Mouse (Mus musculus): ENCODE measurements around the gene Rab5b. TPM values are rescaled to one million over a fixed set of nuclear protein-coding genes. Genes with fewer than 3 reads are reported as not detected.
A peak's percentile ranks its signal among the peaks of the same experiment; 100 is the strongest.

Rab5b gene
- polyA plus RNA-seq, 1 experiment from 2014 or later = 79.1 TPM

- Histone ChIP-seq H3K36me3 (ENCODE audit: control insufficient read depth, insufficient read depth, low read length) (peaks cover 5% of the 10 kb centered on the region; the same call in 1 of the 2 replicates), H3K27me3 (ENCODE audit: control insufficient read depth, insufficient read depth, low read length) (no peaks in the 10 kb centered on the region), H3K4me2 (ENCODE audit: low read depth, low read length, severe bottlenecking) (peak within 1 kb of the TSS; percentile 71), H3K9ac (ENCODE audit: low read length) (peak within 1 kb of the TSS; percentile 74), H3K4me1 (replicated peaks; ENCODE audit: control insufficient read depth, insufficient read depth, low read length) (peaks cover 3% of the 10 kb centered on the region; the same call in 1 of the 2 replicates), H3K4me3 (ENCODE audit: low read depth, low read length) (peak within 1 kb of the TSS; percentile 57), H3K9me3 (ENCODE audit: control insufficient read depth, low read length) (no peaks in the 10 kb centered on the region), H3K27ac (ENCODE audit: low read depth, low read length) (peak within 1 kb of the TSS; percentile 87)
- no peak for DNase-seq (ENCODE audit: low spot score)
- WGBS = 23% methylated on average over 4 of the region's 4 CpGs
- no peak for ATAC-seq (replicated peaks; ENCODE audit: low FRiP score)
These were observed 7.8 kb upstream of the Rab5b start, which contains the start of gene Pmel for GRCm38 (mm10) chr10:128703895-128704294. Gene Pmel, plus strand, starts transcription at chr10:128704195.

GRCm38 (mm10) chr10:128702328-128703007 is 6.4 kb upstream of the Rab5b start:
- 86% methylated on average over 6 of the region's 6 CpGs for WGBS
- Histone ChIP-seq H3K9me3 (ENCODE audit: control insufficient read depth, low read length) (no peaks in the 10 kb centered on the region), H3K27me3 (ENCODE audit: control insufficient read depth, insufficient read depth, low read length) (no peaks in the 10 kb centered on the region), H3K9ac (ENCODE audit: low read length) (no peak overlapping the region), H3K27ac (ENCODE audit: low read depth, low read length) (no peak overlapping the region), H3K4me3 (ENCODE audit: low read depth, low read length) (no peak overlapping the region), H3K4me1 (replicated peaks; ENCODE audit: control insufficient read depth, insufficient read depth, low read length) (peaks cover 3% of the 10 kb centered on the region; the same call in 1 of the 2 replicates), H3K4me2 (ENCODE audit: low read depth, low read length, severe bottlenecking) (no peak overlapping the region), H3K36me3 (ENCODE audit: control insufficient read depth, insufficient read depth, low read length) (peaks cover 5% of the 10 kb centered on the region; the same call in 1 of the 2 replicates)
- DNase-seq (ENCODE audit: low spot score) = no peak
- ATAC-seq (replicated peaks; ENCODE audit: low FRiP score) = no peak

- DNase-seq (ENCODE audit: low spot score) (no peak), ATAC-seq (replicated peaks; ENCODE audit: low FRiP score) (no peak)
- Histone ChIP-seq H3K4me3 (ENCODE audit: low read depth, low read length) (no peak overlapping the region), H3K27me3 (ENCODE audit: control insufficient read depth, insufficient read depth, low read length) (no peaks in the 10 kb centered on the region), H3K36me3 (ENCODE audit: control insufficient read depth, insufficient read depth, low read length) (peaks cover 5% of the 10 kb centered on the region; the same call in 1 of the 2 replicates), H3K9ac (ENCODE audit: low read length) (no peak overlapping the region), H3K4me1 (replicated peaks; ENCODE audit: control insufficient read depth, insufficient read depth, low read length) (peaks cover 3% of the 10 kb centered on the region; the same call in 1 of the 2 replicates), H3K4me2 (ENCODE audit: low read depth, low read length, severe bottlenecking) (no peak overlapping the region), H3K27ac (ENCODE audit: low read depth, low read length) (no peak overlapping the region), H3K9me3 (ENCODE audit: control insufficient read depth, low read length) (no peaks in the 10 kb centered on the region)
- WGBS = 92% methylated on average over 5 of the region's 5 CpGs
These were observed 4.6 kb upstream of the Rab5b start for GRCm38 (mm10) chr10:128700712-128701111.

- DNase-seq (ENCODE audit: low spot score) (no peak), ATAC-seq (replicated peaks; ENCODE audit: low FRiP score) (no peak)
- H3K4me2 ChIP-seq (ENCODE audit: low read depth, low read length, severe bottlenecking) = no peak overlapping the region
- H3K9ac ChIP-seq (ENCODE audit: low read length) = no peak overlapping the region
- 82% methylated on average over 11 of the region's 11 CpGs for WGBS
- H3K4me1 ChIP-seq (replicated peaks; ENCODE audit: control insufficient read depth, insufficient read depth, low read length) = no peaks in the 10 kb centered on the region; the same call in 1 of the 2 replicates
- H3K36me3 ChIP-seq (ENCODE audit: control insufficient read depth, insufficient read depth, low read length) = peaks cover 5% of the 10 kb centered on the region; the same call in 1 of the 2 replicates
- H3K27me3 ChIP-seq (ENCODE audit: control insufficient read depth, insufficient read depth, low read length) = no peaks in the 10 kb centered on the region
- no peaks in the 10 kb centered on the region for H3K9me3 ChIP-seq (ENCODE audit: control insufficient read depth, low read length)
- no peak overlapping the region for H3K27ac ChIP-seq (ENCODE audit: low read depth, low read length)
- H3K4me3 ChIP-seq (ENCODE audit: low read depth, low read length) = no peak overlapping the region
These were observed 3.5 kb upstream of the Rab5b start for GRCm38 (mm10) chr10:128699611-128700010.

GRCm38 (mm10) chr10:128699006-128699405 is 2.9 kb upstream of the Rab5b start:
- H3K4me1 ChIP-seq (replicated peaks; ENCODE audit: control insufficient read depth, insufficient read depth, low read length) = no peaks in the 10 kb centered on the region; the same call in 1 of the 2 replicates
- H3K9ac ChIP-seq (ENCODE audit: low read length) = no peak overlapping the region
- H3K36me3 ChIP-seq (ENCODE audit: control insufficient read depth, insufficient read depth, low read length) = peaks cover 5% of the 10 kb centered on the region; the same call in 1 of the 2 replicates
- H3K4me2 ChIP-seq (ENCODE audit: low read depth, low read length, severe bottlenecking) = no peak overlapping the region
- WGBS = 88% methylated on average over 5 of the region's 5 CpGs
- no peaks in the 10 kb centered on the region for H3K27me3 ChIP-seq (ENCODE audit: control insufficient read depth, insufficient read depth, low read length)
- H3K4me3 ChIP-seq (ENCODE audit: low read depth, low read length) = no peak overlapping the region
- ATAC-seq (replicated peaks; ENCODE audit: low FRiP score) (no peak), DNase-seq (ENCODE audit: low spot score) (no peak)
- no peaks in the 10 kb centered on the region for H3K9me3 ChIP-seq (ENCODE audit: control insufficient read depth, low read length)
- no peak overlapping the region for H3K27ac ChIP-seq (ENCODE audit: low read depth, low read length)

- no peaks in the 10 kb centered on the region for H3K9me3 ChIP-seq (ENCODE audit: control insufficient read depth, low read length)
- peak overlapping the region; percentile 54; the same call in 1 of the 2 replicates for H3K4me2 ChIP-seq (ENCODE audit: low read depth, low read length, severe bottlenecking)
- no peaks in the 10 kb centered on the region; the same call in 1 of the 2 replicates for H3K4me1 ChIP-seq (replicated peaks; ENCODE audit: control insufficient read depth, insufficient read depth, low read length)
- no peak for ATAC-seq (replicated peaks; ENCODE audit: low FRiP score)
- no peaks in the 10 kb centered on the region for H3K27me3 ChIP-seq (ENCODE audit: control insufficient read depth, insufficient read depth, low read length)
- peaks cover 5% of the 10 kb centered on the region; the same call in 1 of the 2 replicates for H3K36me3 ChIP-seq (ENCODE audit: control insufficient read depth, insufficient read depth, low read length)
- H3K9ac ChIP-seq (ENCODE audit: low read length) = no peak overlapping the region
- WGBS = 91% methylated on average over 6 of the region's 6 CpGs
- no peak overlapping the region; the same call in 1 of the 2 replicates for H3K4me3 ChIP-seq (ENCODE audit: low read depth, low read length)
- no peak for DNase-seq (ENCODE audit: low spot score)
- H3K27ac ChIP-seq (ENCODE audit: low read depth, low read length) = no peak overlapping the region
These were observed 1.1 kb upstream of the Rab5b start for GRCm38 (mm10) chr10:128697072-128697725.

GRCm38 (mm10) chr10:128695411-128695991 is 563 bp downstream of the Rab5b start:
- Histone ChIP-seq H3K4me3 (ENCODE audit: low read depth, low read length) (peak overlapping the region; percentile 87), H3K27me3 (ENCODE audit: control insufficient read depth, insufficient read depth, low read length) (no peaks in the 10 kb centered on the region), H3K27ac (ENCODE audit: low read depth, low read length) (peak overlapping the region; percentile 94), H3K9me3 (ENCODE audit: control insufficient read depth, low read length) (no peaks in the 10 kb centered on the region), H3K9ac (ENCODE audit: low read length) (peak overlapping the region; percentile 98), H3K36me3 (ENCODE audit: control insufficient read depth, insufficient read depth, low read length) (peaks cover 3% of the 10 kb centered on the region; the same call in 1 of the 2 replicates), H3K4me1 (replicated peaks; ENCODE audit: control insufficient read depth, insufficient read depth, low read length) (no peaks in the 10 kb centered on the region; the same call in 1 of the 2 replicates), H3K4me2 (ENCODE audit: low read depth, low read length, severe bottlenecking) (peak overlapping the region; percentile 78)
- no peak for ATAC-seq (replicated peaks; ENCODE audit: low FRiP score)
- WGBS = under 1% methylated on average over 22 of the region's 22 CpGs
- no peak for DNase-seq (ENCODE audit: low spot score)

- no peaks in the 10 kb centered on the region for H3K36me3 ChIP-seq (ENCODE audit: control insufficient read depth, insufficient read depth, low read length)
- WGBS = 3% methylated on average over 9 of the region's 9 CpGs
- ATAC-seq (replicated peaks; ENCODE audit: low FRiP score) (no peak), DNase-seq (ENCODE audit: low spot score) (no peak)
- no peaks in the 10 kb centered on the region for H3K27me3 ChIP-seq (ENCODE audit: control insufficient read depth, insufficient read depth, low read length)
- no peaks in the 10 kb centered on the region for H3K9me3 ChIP-seq (ENCODE audit: control insufficient read depth, low read length)
- no peak overlapping the region for H3K27ac ChIP-seq (ENCODE audit: low read depth, low read length)
- peak overlapping the region; percentile 95 for H3K4me2 ChIP-seq (ENCODE audit: low read depth, low read length, severe bottlenecking)
- peak overlapping the region; percentile 14; the same call in 1 of the 2 replicates for H3K9ac ChIP-seq (ENCODE audit: low read length)
- H3K4me1 ChIP-seq (replicated peaks; ENCODE audit: control insufficient read depth, insufficient read depth, low read length) = peaks cover 4% of the 10 kb centered on the region
- H3K4me3 ChIP-seq (ENCODE audit: low read depth, low read length) = peak overlapping the region; percentile 63
These were observed 21.5 kb downstream of the Rab5b start for GRCm38 (mm10) chr10:128674469-128675008.
